Mouse (Mus musculus) cerebellum, adult 11-12 months (tissue): ENCODE measurements around the gene Mia.

Experiments used
- DNase-seq: peaks from one replicate; pipeline ENCODE4 v3.0.0; 2022

Gene Mia

GRCm38 (mm10) chr7:27184964-27185363 lies 4.0 kb upstream of the Mia start:
- DNase-seq, result no peak

GRCm38 (mm10) chr7:27182498-27182897 lies 1.5 kb upstream of the Mia start:
- no peak for DNase-seq

GRCm38 (mm10) chr7:27180036-27180435 lies 921 bp downstream of the Mia start:
- DNase-seq, result peak; percentile 61

- peak; percentile 20 for DNase-seq
Measured at GRCm38 (mm10) chr7:27179217-27179918, 1.6 kb downstream of the Mia start.

GRCm38 (mm10) chr7:27178324-27179216 lies 2.4 kb downstream of the Mia start, which contains the start of gene Rab4b:
Gene Rab4b (minus strand): TSS chr7:27178896.
- DNase-seq, result peak; percentile 100

- no peak for DNase-seq
Measured at GRCm38 (mm10) chr7:27177942-27178323, 3.0 kb downstream of the Mia start.

- no peak for DNase-seq
Measured at GRCm38 (mm10) chr7:27174896-27175295, 6.1 kb downstream of the Mia start.

- DNase-seq, result peak; percentile 37
Measured at GRCm38 (mm10) chr7:27174496-27174895, 6.5 kb downstream of the Mia start.

GRCm38 (mm10) chr7:27170981-27171380 lies 10.0 kb downstream of the Mia start:
- peak; percentile 21 for DNase-seq

GRCm38 (mm10) chr7:27168371-27168770 lies 12.6 kb downstream of the Mia start:
- peak; percentile 50 for DNase-seq

GRCm38 (mm10) chr7:27167475-27168094 lies 13.4 kb downstream of the Mia start:
- peak; percentile 57 for DNase-seq

GRCm38 (mm10) chr7:27166614-27167474 lies 14.1 kb downstream of the Mia start, which contains the start of gene Egln2:
Gene Egln2 (minus strand): TSS chr7:27166802.
- peak; percentile 95 for DNase-seq

GRCm38 (mm10) chr7:27166229-27166613 lies 14.7 kb downstream of the Mia start:
- peak; percentile 85 for DNase-seq

GRCm38 (mm10) chr7:27165696-27166095 lies 15.3 kb downstream of the Mia start:
- DNase-seq, result no peak

GRCm38 (mm10) chr7:27165007-27165655 lies 15.8 kb downstream of the Mia start:
- peak; percentile 80 for DNase-seq

GRCm38 (mm10) chr7:27164112-27164947 lies 16.6 kb downstream of the Mia start:
- DNase-seq, result peak; percentile 79

GRCm38 (mm10) chr7:27163450-27163805 lies 17.5 kb downstream of the Mia start:
- DNase-seq, result peak; percentile 39

GRCm38 (mm10) chr7:27162780-27163449 lies 18.0 kb downstream of the Mia start:
- no peak for DNase-seq

- peak; percentile 30 for DNase-seq
Measured at GRCm38 (mm10) chr7:27161744-27162143, 19.2 kb downstream of the Mia start.

- DNase-seq, result peak; percentile 14
Measured at GRCm38 (mm10) chr7:27160921-27161320, 20.0 kb downstream of the Mia start.
